Mouse (Mus musculus): ENCODE results near the gene 1700042G07Rik.

- TF ChIP-seq POLR2A (IDR thresholded peaks at IDR 0.05; ENCODE audit: extremely low read depth, insufficient read depth, low read length) (no peak), CTCF (IDR thresholded peaks at IDR 0.05; ENCODE audit: extremely low read depth, insufficient read depth, low read length) (no peak)
These were observed 8.9 kb downstream of the 1700042G07Rik start for GRCm38 (mm10) chr4:116182079-116182478.

Measured in cortical plate, adult 2 months (tissue).